Mouse (Mus musculus) neural tube, embryonic 12.5 days (tissue): ENCODE data around the gene Teddm3. TPM values are rescaled to one million over a fixed set of nuclear protein-coding genes. Genes with fewer than 3 reads are reported as not detected.
"Not testable (repeated sequence)": the region's sequence is repeated elsewhere in the genome, so short reads cannot be mapped to it uniquely, and the experiment has no call there.

ENCODE experiments used
- ATAC-seq: fragments of 200-750 bp; cut with Nextera tagmentation; 2 replicates; pipeline ENCODE4 v1.8.0; 2017; ENCODE audit warnings: low read depth, mild to moderate bottlenecking, moderate TSS enrichment, moderate library complexity; ENCODE audit not compliant: low FRiP score
- H3K27ac ChIP-seq: fragments of 300-500 bp; sonication (generic); 2 replicates; pipeline ENCODE4 v1.5.1; 2016
- H3K27me3 ChIP-seq: fragments of 300-500 bp; sonication (generic); replicated peaks from 2 replicates; pipeline ENCODE4 v1.6.1; 2016; ENCODE audit warnings: mild to moderate bottlenecking
- H3K36me3 ChIP-seq: fragments of 300-500 bp; sonication (generic); 2 replicates; pipeline ENCODE4 v1.6.1; 2016; ENCODE audit warnings: mild to moderate bottlenecking
- H3K4me1 ChIP-seq: fragments of 300-500 bp; sonication (generic); 2 replicates; pipeline ENCODE4 v1.6.1; 2016
- H3K4me2 ChIP-seq: fragments of 300-500 bp; sonication (generic); replicated peaks from 2 replicates; pipeline ENCODE4 v1.6.1; 2016; ENCODE audit warnings: mild to moderate bottlenecking
- H3K4me3 ChIP-seq: fragments of 300-500 bp; sonication (generic); 2 replicates; pipeline ENCODE4 v1.5.1; 2016
- H3K9ac ChIP-seq: fragments of 300-500 bp; sonication (generic); 2 replicates; pipeline ENCODE4 v1.6.1; 2016; ENCODE audit warnings: mild to moderate bottlenecking
- H3K9me3 ChIP-seq: fragments of 300-500 bp; sonication (generic); 2 replicates; pipeline ENCODE4 v1.6.1; 2016; ENCODE audit warnings: mild to moderate bottlenecking
- WGBS: fragments of 180-500 bp; shearing (Covaris S2); methylation state at CpG from one replicate; pipeline ENCODE4 v1.1.7; 2016; 5-methylcytosine and 5-hydroxymethylcytosine counted together
- polyA plus RNA-seq: library from polyadenylated mRNA; unstranded; fragments of >200 nt; fragmentation: Nextera tagmentation; extraction: Ambion mirVana; gene quantifications from 2 replicates; pipeline ENCODE4 v1.2.1, GENCODE M21; 2016

The Teddm3 gene
- not detected in 2 replicates for polyA plus RNA-seq

DNA sequence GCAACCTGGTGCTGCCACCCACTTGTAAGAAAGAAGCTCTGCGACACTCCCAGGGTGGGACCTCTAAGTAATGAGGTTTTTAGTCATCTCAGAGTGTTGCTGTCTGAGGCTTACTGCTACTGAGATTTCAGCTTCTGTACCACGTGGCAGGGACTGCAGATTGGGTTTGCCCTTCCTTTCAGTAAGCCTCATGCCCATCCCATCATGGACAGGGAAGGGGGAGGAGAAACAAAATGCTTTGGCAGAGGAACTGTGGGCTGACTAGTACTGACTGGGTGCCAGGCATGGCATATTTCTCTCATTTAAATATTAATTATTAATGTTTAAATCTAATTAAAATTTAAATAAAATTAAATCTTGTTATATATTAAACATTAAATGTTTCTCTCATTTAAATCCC lies at the start of gene Teddm3:
TSS of gene Teddm3 (minus strand) at position 101 of the 400 bp plus-strand sequence.
- H3K9me3 ChIP-seq, H3K9ac ChIP-seq, H3K4me2 ChIP-seq, H3K36me3 ChIP-seq, ATAC-seq, H3K27me3 ChIP-seq, H3K27ac ChIP-seq, H3K4me1 ChIP-seq, H3K4me3 ChIP-seq: not testable (repeated sequence)
- WGBS, result no CpG with 5 or more reads among the region's 2 CpGs

DNA sequence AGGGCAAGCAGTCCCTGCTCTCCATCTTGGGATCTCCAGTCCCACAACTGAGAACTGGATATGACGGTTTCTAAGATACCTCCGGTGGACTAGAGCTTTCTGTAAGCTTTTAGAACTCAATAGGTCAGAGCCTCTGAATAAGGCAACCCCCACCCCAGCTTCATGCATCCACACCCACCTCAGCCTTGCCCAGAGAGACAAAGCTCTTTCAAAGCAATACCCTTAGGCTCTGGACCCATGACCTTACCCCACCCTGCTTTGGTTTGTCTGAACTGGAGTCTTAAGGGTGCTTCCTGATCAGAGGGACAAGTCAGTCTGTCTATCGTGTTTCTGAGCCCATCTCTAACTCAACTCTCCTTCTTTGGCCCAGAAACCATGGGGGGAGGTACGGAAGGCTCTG lies 48.9 kb upstream of the Teddm3 start:
- Histone ChIP-seq H3K27me3 (no peaks in the 10 kb centered on the region), H3K9ac (no peak overlapping the region), H3K4me2 (no peak overlapping the region), H3K4me1 (peaks cover 21% of the 10 kb centered on the region), H3K36me3 (no peaks in the 10 kb centered on the region), H3K27ac (no peak overlapping the region), H3K9me3 (no peaks in the 10 kb centered on the region), H3K4me3 (no peak overlapping the region)
- 79% methylated on average over 4 of the region's 4 CpGs for WGBS
- ATAC-seq, result no peak

- H3K4me3 ChIP-seq, result no peak overlapping the region
- H3K27me3 ChIP-seq, result no peaks in the 10 kb centered on the region
- no peak overlapping the region for H3K9ac ChIP-seq
- no peaks in the 10 kb centered on the region for H3K9me3 ChIP-seq
- H3K4me1 ChIP-seq, result no peaks in the 10 kb centered on the region
- ATAC-seq, result no peak
- no peaks in the 10 kb centered on the region for H3K36me3 ChIP-seq
- 59% methylated on average over 8 of the region's 8 CpGs for WGBS
- no peak overlapping the region for H3K4me2 ChIP-seq
- no peak overlapping the region for H3K27ac ChIP-seq
Observed at GRCm38 (mm10) chr16:21199426-21199825, 45.6 kb upstream of the Teddm3 start.

- Histone ChIP-seq H3K27me3 (no peaks in the 10 kb centered on the region), H3K4me2 (no peak overlapping the region), H3K9ac (no peak overlapping the region), H3K4me3 (no peak overlapping the region), H3K4me1 (no peaks in the 10 kb centered on the region), H3K36me3 (no peaks in the 10 kb centered on the region), H3K9me3 (no peaks in the 10 kb centered on the region), H3K27ac (no peak overlapping the region)
- no peak for ATAC-seq
- 0% methylated on average over 1 of the region's 1 CpGs for WGBS
Observed at GRCm38 (mm10) chr16:21198529-21198928, 44.7 kb upstream of the Teddm3 start.

DNA sequence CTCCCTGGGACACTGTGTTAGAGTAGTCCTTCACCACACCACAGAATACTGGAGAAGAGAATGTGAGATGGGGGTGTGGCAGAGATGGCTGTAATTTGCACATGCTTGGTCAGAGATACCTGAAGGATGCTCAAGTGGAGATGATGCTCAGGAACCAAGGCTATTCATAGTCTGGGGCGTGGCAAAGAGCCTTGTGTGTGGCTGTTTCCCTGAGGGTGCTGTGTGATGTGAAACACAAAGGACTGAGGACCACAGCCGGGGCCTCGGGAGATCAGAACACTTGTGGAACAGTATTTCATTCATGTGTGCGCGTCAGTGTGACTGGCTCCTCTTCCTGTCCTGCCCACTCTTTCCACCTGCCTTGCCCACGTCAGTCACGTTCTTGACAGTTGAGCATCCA lies 44.2 kb upstream of the Teddm3 start:
- Histone ChIP-seq H3K27ac (no peak overlapping the region), H3K4me2 (no peak overlapping the region), H3K4me3 (no peak overlapping the region), H3K9ac (no peak overlapping the region), H3K27me3 (no peaks in the 10 kb centered on the region), H3K4me1 (no peaks in the 10 kb centered on the region), H3K9me3 (no peaks in the 10 kb centered on the region), H3K36me3 (no peaks in the 10 kb centered on the region)
- ATAC-seq, result no peak
- 90% methylated on average over 7 of the region's 7 CpGs for WGBS

- no peak overlapping the region for H3K9ac ChIP-seq
- H3K4me2 ChIP-seq, result no peak overlapping the region
- ATAC-seq, result no peak
- H3K36me3 ChIP-seq, result no peaks in the 10 kb centered on the region
- no peaks in the 10 kb centered on the region for H3K27me3 ChIP-seq
- no peak overlapping the region for H3K4me3 ChIP-seq
- no peaks in the 10 kb centered on the region for H3K9me3 ChIP-seq
- no peaks in the 10 kb centered on the region for H3K4me1 ChIP-seq
- 94% methylated on average over 4 of the region's 4 CpGs for WGBS
- no peak overlapping the region for H3K27ac ChIP-seq
Observed at GRCm38 (mm10) chr16:21197542-21197941, 43.7 kb upstream of the Teddm3 start.

DNA sequence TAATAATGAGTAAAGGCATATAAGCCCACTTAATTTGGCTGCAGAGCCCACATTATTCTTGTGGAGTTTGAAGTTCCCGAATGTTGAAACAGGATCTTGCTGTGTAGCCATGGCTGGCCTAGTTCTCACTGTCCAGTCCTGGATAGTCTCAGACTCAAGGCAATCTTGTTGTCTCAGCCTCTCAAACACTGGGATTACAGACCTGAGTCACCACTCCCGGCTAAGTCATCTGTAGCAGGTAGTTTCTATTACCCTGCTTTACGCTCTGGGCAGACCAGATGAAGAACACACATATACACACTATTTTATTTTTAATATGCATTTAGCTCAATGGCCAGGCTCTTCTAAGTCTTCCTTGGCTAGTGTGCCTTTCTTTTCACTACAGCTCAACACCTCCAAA lies 42.8 kb upstream of the Teddm3 start:
- no peak for ATAC-seq
- Histone ChIP-seq H3K27ac (no peak overlapping the region), H3K36me3 (no peaks in the 10 kb centered on the region), H3K4me1 (no peaks in the 10 kb centered on the region), H3K27me3 (no peaks in the 10 kb centered on the region), H3K9me3 (no peaks in the 10 kb centered on the region), H3K4me3 (no peak overlapping the region), H3K4me2 (no peak overlapping the region), H3K9ac (no peak overlapping the region)
- 95% methylated on average over 3 of the region's 3 CpGs for WGBS

DNA sequence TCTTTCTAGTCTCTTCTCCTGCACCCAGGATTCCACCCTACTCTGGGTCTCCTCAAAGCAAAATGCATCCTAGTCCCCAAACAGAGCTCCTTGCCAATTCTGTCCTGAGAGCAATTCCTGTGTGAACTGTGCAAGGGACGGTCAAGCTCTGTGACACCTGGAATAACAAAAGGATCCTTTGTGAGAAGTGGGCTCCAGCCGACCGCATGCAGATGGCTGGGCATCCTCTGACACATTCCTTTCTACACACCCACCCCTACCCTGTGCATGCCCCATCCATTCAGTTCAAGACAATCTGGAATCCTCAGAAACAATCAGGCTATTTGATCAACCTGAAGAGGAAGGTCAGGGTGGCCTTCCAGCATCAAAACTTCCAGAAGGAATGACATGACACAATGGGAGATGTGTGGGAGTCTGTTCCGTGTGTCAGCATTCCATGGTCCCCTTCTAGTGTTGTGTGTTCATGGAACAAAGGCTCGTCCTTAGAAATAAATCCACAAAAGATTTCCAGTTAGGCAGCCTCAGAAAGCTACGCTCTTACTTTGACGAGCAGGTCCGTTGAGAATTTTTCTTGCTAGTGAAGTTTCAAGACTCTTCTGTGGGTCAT lies 41.6 kb upstream of the Teddm3 start:
- no peaks in the 10 kb centered on the region for H3K9me3 ChIP-seq
- H3K4me2 ChIP-seq, result no peak overlapping the region
- H3K4me3 ChIP-seq, result no peak overlapping the region
- H3K36me3 ChIP-seq, result no peaks in the 10 kb centered on the region
- no peak for ATAC-seq
- H3K27ac ChIP-seq, result no peak overlapping the region
- H3K27me3 ChIP-seq, result no peaks in the 10 kb centered on the region
- 64% methylated on average over 8 of the region's 8 CpGs for WGBS
- H3K4me1 ChIP-seq, result no peaks in the 10 kb centered on the region
- no peak overlapping the region for H3K9ac ChIP-seq

DNA sequence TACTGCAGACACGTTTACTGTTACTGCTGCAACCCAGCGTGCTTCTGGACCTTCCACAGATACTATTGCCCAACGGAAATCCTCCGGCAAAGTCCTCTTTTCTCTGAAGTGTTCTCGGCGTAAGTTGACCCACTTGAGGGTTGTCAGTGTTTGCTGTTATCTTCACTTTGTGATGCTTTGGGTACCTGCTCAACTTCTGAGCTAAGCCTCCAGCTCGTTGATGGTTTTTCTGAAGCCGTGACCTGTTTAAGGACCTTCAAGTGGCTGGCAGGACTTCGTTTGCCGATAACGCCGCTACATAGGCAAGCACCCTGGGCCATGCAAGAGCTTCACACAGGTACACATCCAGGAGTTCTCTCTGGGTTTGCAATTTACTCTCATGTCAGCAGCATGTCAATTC lies 40.4 kb upstream of the Teddm3 start:
- no peak for ATAC-seq
- Histone ChIP-seq H3K27me3 (no peaks in the 10 kb centered on the region), H3K4me3 (no peak overlapping the region), H3K4me1 (no peaks in the 10 kb centered on the region), H3K9ac (no peak overlapping the region), H3K27ac (no peak overlapping the region), H3K4me2 (no peak overlapping the region), H3K9me3 (no peaks in the 10 kb centered on the region), H3K36me3 (no peaks in the 10 kb centered on the region)
- 94% methylated on average over 12 of the region's 12 CpGs for WGBS

GRCm38 (mm10) chr16:21192509-21193354 lies 38.9 kb upstream of the Teddm3 start:
- WGBS, result 43% methylated on average over 7 of the region's 7 CpGs
- no peak overlapping the region for H3K27ac ChIP-seq

DNA sequence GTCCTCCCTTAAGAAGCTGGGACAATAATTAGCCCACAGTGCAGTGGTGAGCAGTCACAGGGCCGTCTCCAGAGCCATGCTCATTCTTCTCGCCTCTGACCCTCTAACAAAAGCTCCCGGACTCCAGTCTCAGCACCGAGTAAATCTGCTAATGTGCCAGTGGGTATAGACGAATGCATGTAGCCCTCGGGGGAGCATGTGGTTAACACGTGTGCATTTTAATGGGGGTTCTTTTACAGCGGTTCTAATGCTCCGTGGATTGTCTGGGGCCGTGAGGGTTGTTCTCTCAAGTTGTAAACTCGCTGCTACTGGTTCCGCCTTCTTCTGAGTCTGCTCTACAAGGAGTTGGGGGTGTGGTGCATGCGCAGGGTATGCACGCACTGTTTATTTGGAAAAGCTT lies 37.8 kb upstream of the Teddm3 start:
- Histone ChIP-seq H3K27me3 (no peaks in the 10 kb centered on the region), H3K4me2 (no peak overlapping the region), H3K9me3 (no peaks in the 10 kb centered on the region), H3K36me3 (no peaks in the 10 kb centered on the region), H3K4me3 (no peak overlapping the region), H3K9ac (no peak overlapping the region), H3K27ac (no peak overlapping the region), H3K4me1 (peaks cover 8% of the 10 kb centered on the region)
- no peak for ATAC-seq
- WGBS, result 32% methylated on average over 14 of the region's 14 CpGs

More at GRCm38 (mm10) chr16:21192509-21193354, 38.9 kb upstream of the Teddm3 start:
- no peak overlapping the region for H3K4me2 ChIP-seq
- peak; percentile 70 for ATAC-seq
- H3K9me3 ChIP-seq, result no peaks in the 10 kb centered on the region
- H3K4me1 ChIP-seq, result 0 out of 2 replicates have a peak, but pooled peaks cover 2% of the 10 kb centered on the region
- H3K9ac ChIP-seq, result no peak overlapping the region
- H3K4me3 ChIP-seq, result no peak overlapping the region
- no peaks in the 10 kb centered on the region for H3K27me3 ChIP-seq
- H3K36me3 ChIP-seq, result no peaks in the 10 kb centered on the region

GRCm38 (mm10) chr16:21188345-21188744 lies 34.5 kb upstream of the Teddm3 start:
- no peak overlapping the region for H3K4me2 ChIP-seq
- H3K36me3 ChIP-seq, result no peaks in the 10 kb centered on the region
- H3K4me3 ChIP-seq, result no peak overlapping the region
- peaks cover 8% of the 10 kb centered on the region for H3K4me1 ChIP-seq
- no peaks in the 10 kb centered on the region for H3K9me3 ChIP-seq
- no peak for ATAC-seq
- no peak overlapping the region for H3K27ac ChIP-seq
- no peak overlapping the region for H3K9ac ChIP-seq
- whole genome bisulfite sequencing, result 81% methylated on average over 3 of the region's 3 CpGs
- no peaks in the 10 kb centered on the region for H3K27me3 ChIP-seq

GRCm38 (mm10) chr16:21187568-21187967 lies 33.8 kb upstream of the Teddm3 start:
- no peak overlapping the region for H3K9ac ChIP-seq
- H3K36me3 ChIP-seq, result no peaks in the 10 kb centered on the region
- H3K27ac ChIP-seq, result no peak overlapping the region
- no peaks in the 10 kb centered on the region for H3K27me3 ChIP-seq
- no peak for ATAC-seq
- H3K9me3 ChIP-seq, result no peaks in the 10 kb centered on the region
- 40% methylated on average over 7 of the region's 7 CpGs for WGBS
- no peak overlapping the region for H3K4me2 ChIP-seq
- peaks cover 8% of the 10 kb centered on the region for H3K4me1 ChIP-seq
- H3K4me3 ChIP-seq, result no peak overlapping the region
